Mouse (Mus musculus) kidney, adult 18-20 months (tissue): Measurements from ENCODE around the gene Agbl4.
"Not testable (repeated sequence)": the region's sequence is repeated elsewhere in the genome, so short reads cannot be mapped to it uniquely, and the experiment has no call there.

Source experiments
- DNase-seq: peaks from one replicate; pipeline ENCODE4 v3.0.0; 2021

The Agbl4 gene

GRCm38 (mm10) chr4:110921013-110921412, 523.6 kb downstream of the Agbl4 start:
- DNase-seq, result no peak

DNA sequence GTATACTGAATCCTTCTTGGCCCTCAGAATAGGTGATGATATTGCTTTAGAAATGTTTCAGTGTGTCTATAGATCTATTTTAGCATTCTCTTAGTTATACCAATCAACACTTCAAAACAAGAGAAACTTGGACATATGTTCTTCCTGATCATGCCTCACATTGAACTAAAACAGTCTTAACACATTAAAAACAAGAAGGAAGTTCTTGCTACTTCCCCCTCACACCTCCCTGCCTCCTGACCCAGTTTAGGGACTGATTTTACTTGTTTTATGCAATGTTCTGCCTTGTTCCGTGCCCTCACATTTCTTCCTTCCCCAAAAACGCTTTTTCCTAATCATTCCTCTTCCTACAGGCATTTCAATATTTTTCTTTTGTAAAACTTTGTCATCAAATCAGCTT, 604.2 kb downstream of the Agbl4 start:
- no peak for DNase-seq

GRCm38 (mm10) chr4:111004719-111005479, 607.4 kb downstream of the Agbl4 start:
- DNase-seq, result no peak

- no peak for DNase-seq
Observed at GRCm38 (mm10) chr4:111019376-111019775, 621.9 kb downstream of the Agbl4 start.

DNA sequence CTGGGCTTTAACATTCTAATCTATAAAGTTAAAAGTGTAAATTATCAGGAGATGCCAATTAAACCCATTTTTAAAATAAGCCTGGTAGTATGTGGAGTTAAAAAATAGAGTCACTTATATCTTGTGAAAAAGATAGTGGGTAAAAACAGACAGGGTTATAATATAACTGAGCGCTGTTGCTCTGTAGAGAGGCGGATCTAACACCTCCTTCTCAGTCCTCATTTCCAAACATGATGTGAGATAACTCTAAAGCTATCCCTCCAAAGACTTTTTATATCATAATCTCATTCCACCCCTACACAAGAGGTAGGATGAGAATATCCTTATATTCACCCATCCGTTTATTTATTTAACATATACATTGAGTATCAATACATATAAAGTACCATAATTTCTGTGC, 669.9 kb downstream of the Agbl4 start:
- DNase-seq, result no peak

GRCm38 (mm10) chr4:111073738-111074497, 676.5 kb downstream of the Agbl4 start:
- no peak for DNase-seq

DNA sequence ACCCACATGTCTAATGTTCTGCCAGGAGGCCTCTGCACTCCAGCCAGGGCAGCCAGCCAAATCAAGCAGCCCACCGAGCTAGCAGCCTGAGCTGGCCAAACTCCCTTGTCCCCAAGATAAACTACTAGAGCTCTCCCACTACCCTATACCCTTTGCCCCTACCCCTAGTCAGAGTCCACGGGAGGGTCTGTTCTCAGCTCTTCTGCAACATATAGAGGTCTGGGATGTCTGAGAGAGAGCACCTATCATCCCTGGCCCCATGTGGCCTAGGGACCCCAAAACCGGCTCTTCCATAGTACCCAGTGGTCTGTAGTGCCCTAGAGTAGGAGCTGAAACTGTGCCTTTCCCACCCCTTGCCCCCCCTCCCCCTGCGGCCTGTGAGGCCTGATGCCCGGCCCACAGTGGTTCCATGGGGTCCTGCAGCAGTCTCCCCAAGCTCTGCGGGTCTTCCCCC, 677.3 kb downstream of the Agbl4 start:
- DNase-seq, result no peak

GRCm38 (mm10) chr4:111077810-111078209, 680.3 kb downstream of the Agbl4 start:
- DNase-seq, result no peak

DNA sequence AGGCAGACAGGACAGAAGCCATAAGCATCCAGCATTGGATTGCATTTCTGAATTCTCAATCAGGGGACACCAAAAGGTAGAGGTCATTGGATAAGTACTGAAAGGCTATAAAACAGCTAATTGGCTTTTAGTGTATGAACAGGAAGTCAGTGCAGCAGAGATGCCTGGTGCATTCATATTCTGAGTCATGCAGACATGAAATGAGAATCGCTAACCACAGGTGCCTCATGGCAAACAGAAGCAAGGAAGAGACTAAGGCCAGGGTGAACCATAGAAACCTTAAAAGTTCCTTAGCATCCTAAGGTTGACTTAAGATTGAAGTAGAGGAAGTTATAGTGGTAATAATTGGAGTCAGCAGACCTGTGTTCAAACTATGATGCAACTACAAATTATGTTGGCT, 687.9 kb downstream of the Agbl4 start:
- DNase-seq, result no peak

- DNase-seq, result no peak
Observed at GRCm38 (mm10) chr4:111136217-111137147, 739.0 kb downstream of the Agbl4 start.

DNA sequence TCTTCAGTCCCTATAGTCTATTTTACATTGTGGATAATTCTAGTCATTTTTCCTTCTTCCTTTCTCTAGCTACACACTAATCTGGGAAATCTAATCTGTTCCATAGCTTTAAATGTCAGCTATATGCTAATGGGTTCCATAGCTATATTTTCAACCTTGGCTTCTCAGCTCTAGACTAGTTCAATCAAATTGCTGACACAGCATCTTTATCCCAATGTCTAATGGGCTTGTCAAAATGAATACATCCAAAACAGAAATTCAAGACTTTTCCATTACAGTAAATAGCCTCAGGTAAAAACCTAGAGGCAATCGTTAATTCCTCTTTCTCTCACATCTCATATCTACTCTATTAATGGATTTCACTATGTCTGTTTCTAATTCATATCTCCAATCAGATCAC, 750.3 kb downstream of the Agbl4 start:
- DNase-seq, result no peak

GRCm38 (mm10) chr4:111155859-111156258, 758.4 kb downstream of the Agbl4 start:
- DNase-seq, result no peak

GRCm38 (mm10) chr4:111181478-111181877, 784.0 kb downstream of the Agbl4 start:
- DNase-seq, result no peak

GRCm38 (mm10) chr4:111200100-111200499, 802.6 kb downstream of the Agbl4 start:
- peak; percentile 25 for DNase-seq

DNA sequence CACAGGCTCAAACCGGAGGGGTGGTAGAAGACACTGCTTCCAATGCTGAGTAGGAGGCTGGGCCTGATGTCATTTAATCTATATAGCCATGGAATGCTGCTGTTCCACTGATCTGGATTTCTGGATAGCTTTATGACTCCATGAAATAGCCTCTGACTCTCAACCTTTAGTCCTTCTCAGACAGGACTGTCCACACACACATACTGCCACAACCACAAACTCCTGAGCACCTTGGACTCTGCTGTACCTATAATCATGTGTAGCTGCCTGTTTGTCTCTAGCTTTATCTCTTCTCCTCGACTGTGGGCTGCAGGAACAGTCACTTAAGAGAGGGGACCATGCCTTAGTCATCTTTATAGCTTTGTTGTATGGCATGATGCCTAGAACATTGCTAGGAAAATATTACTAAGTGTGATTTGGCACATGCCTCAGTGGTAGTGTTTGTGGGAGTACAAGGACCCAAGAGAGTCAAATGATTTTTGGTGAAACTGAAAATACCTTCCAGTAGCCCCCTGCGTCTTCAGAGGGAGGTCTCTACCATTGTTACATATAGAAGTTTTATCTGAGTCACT, 817.8 kb downstream of the Agbl4 start:
- DNase-seq, result no peak

DNA sequence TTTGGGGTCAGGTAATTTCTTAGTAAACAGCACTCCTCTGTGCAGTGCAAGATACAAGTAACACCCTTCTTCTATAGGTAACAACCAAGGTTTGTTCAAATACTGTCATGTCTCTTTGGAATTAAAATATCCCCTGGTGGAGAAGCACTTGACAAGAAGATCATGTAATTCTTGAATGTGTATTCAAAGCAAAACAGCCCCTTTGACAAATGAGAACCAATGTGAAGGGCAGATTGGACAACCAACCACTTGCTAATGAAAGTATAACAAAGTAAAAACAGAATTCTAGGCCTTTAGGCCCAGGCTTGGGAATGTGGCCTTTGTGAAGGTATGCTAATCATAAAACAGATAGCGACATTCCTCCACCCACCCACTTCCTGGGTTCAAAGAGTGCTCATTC, 821.6 kb downstream of the Agbl4 start:
- not testable (repeated sequence) for DNase-seq

DNA sequence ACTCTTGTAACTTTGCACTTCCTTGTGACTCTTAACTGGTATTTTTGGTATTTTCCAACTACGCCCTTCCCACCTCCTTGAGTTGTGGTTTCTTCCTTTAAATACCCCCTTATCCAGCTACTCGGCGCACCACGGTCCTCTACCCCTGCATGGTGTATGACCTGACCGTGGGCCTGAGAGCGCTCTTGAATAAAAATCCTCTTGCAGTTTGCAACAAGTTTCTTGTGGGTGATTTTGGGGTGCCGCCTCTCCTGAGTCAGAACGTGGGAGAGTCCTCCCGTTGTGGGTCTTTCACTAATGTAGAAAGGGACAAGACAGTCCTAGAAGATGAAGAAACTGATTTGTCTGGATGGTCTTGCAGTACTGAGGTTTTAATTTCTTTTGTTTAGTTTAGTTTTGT, 822.1 kb downstream of the Agbl4 start:
- not testable (repeated sequence) for DNase-seq

GRCm38 (mm10) chr4:111233849-111234248, 836.4 kb downstream of the Agbl4 start:
- no peak for DNase-seq

DNA sequence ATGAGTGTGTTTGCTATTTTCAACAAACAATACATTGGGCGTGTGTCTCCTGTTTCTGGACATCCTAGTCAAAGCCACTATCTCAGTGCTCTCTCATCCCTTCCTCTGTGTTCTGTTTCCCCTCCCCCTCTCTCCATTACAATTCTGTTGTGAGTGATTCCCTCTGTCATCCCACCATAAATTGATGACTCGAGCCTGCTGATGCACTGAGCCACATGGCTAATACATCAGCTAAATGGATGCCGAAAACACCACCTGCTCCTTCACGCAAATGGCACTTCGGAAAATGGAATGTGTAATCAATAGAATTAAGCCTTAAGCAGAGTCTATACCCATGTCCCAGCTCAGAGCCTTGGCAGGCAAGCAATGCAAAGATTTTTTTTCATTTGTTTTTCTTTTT, 854.5 kb downstream of the Agbl4 start:
- DNase-seq, result no peak

DNA sequence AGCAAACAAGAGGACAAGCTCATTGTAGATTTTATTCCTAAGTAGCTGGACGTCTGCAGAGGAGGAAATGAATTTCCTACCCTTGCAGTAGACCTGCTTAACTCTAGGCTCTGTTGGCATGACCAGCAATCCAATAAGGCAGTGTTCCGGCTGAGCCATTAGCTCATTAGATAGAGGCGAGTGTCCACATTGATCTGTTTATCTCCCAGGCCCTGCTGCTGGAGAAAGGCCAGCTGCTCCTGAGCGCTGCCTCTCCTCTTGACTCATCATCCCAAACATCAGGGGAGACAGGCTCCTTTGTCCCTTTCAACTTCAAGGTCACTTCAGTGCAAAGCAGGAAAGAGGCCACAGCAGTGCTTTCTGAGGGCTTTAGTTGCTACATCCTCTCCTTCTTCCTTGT, 858.0 kb downstream of the Agbl4 start:
- no peak for DNase-seq

DNA sequence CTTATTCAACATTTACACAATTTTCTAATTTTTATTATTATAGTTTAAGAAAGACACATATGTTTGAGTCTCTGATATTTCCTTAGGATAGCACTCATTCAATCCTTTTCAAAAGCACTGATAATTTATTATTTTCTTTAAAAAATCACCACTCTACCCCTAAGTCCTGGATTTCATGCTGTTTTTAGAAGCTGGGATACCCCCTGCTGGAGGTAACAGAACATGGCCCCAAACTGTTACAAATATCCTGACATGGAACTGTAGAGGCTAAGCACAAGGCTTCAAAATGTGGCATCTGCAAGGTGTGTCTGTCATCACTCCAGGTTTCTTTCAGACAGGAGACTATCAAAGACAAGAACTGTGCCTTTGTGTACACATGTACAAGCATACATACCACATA, 859.5 kb downstream of the Agbl4 start:
- no peak for DNase-seq

DNA sequence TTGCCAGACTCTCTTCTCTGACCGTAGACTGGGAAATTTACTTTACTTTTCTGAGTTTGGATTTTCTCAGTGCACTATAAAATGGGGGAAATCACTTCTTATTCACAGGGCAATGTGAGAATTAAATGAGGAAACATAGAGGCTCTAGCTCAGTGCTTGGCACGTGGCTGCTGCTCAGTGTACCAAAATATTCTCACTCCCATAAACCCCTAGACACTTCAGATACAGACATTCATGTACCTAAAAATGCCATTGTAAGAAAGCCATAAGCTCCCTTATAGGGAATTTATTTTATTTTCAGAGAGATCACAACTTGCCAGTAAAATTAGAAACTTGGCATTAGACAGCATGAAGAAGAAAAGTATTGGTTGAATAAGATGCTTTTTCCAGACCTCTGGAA, 883.5 kb downstream of the Agbl4 start:
- DNase-seq, result no peak

DNA sequence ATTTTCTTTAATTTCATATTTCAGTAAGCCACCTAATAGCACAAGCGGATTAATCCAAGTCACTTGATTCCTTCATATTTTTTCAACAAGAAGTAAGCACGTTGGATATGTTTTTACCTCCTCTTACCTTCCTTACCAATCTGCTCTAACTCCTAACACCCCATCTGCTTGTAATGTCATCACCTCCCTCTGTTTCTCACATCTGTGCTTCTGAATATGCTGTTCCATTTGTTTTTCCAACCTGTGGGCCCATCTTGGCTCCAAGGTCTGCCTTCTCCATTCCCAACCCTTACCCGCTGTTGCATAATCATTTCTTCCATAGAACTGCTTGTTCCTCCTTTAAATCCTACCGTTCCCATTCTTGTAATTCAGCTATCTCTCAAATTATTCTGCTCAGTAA, 884.4 kb downstream of the Agbl4 start:
- no peak for DNase-seq
